8 mouse cellular contexts compared by ENCODE assay signal in genomic region chr9:67040963-67041839, GRCm38 (mm10). TPM values are rescaled to one million over a fixed set of nuclear protein-coding genes. Genes with fewer than 3 reads are reported as not detected.
DNase-seq lines count a peak whose midpoint lies in the region; ATAC-seq and TF ChIP-seq lines count a peak whose summit lies in the region.

No protein-coding gene starts in this region.

- TF ChIP-seq POLR2A in myocyte (IDR thresholded peaks at IDR 0.05; ENCODE audit: insufficient read length, low read depth), result no peak

- H3K79me2 ChIP-seq in myocyte (ENCODE audit: control insufficient read depth, insufficient read depth), result peaks cover 92% of the 10 kb centered on the region

- no peak for DNase-seq in kidney, postnatal 10 days
- no peak for DNase-seq in frontal cortex, postnatal 14 days (ENCODE audit: low spot score in 2 of 2)
- DNase-seq in urinary bladder, postnatal 10 days (ENCODE audit: low spot score), result no peak

- ATAC-seq in kidney, embryonic 15.5 days (replicated peaks; ENCODE audit: low FRiP score), result no peak
- no peak for ATAC-seq in forebrain, embryonic 12.5 days (ENCODE audit: low FRiP score)
- ATAC-seq in limb, embryonic 12.5 days (ENCODE audit: insufficient number of reproducible peaks, insufficient read depth, low FRiP score, low TSS enrichment, low read depth), result no peak
- no peak for ATAC-seq in granulocyte monocyte progenitor cell, adult 5-6 weeks (replicated peaks; ENCODE audit: poor library complexity, severe bottlenecking)

- H3K9me3 ChIP-seq in kidney, embryonic 15.5 days (replicated peaks), result no peaks in the 10 kb centered on the region
- no peaks in the 10 kb centered on the region for H3K9me3 ChIP-seq in forebrain, embryonic 12.5 days
- H3K9me3 ChIP-seq in limb, embryonic 12.5 days, result no peaks in the 10 kb centered on the region

- H3ac ChIP-seq in myocyte (ENCODE audit: control insufficient read depth, insufficient read length), result no peak overlapping the region

- H3K27me3 ChIP-seq in kidney, embryonic 15.5 days, result no peaks in the 10 kb centered on the region
- H3K27me3 ChIP-seq in forebrain, embryonic 12.5 days, result peaks cover 5% of the 10 kb centered on the region; the same call in 1 of the 2 replicates
- H3K27me3 ChIP-seq in limb, embryonic 12.5 days, result no peaks in the 10 kb centered on the region
- no peaks in the 10 kb centered on the region for H3K27me3 ChIP-seq in myocyte (ENCODE audit: control insufficient read depth, insufficient read depth, insufficient read length)

- H3K36me3 ChIP-seq in kidney, embryonic 15.5 days, result peaks cover 21% of the 10 kb centered on the region
- peaks cover under 1% of the 10 kb centered on the region for H3K36me3 ChIP-seq in forebrain, embryonic 12.5 days (replicated peaks)
- peaks cover 20% of the 10 kb centered on the region for H3K36me3 ChIP-seq in limb, embryonic 12.5 days
- peaks cover 43% of the 10 kb centered on the region for H3K36me3 ChIP-seq in myocyte (ENCODE audit: control insufficient read depth, insufficient read depth)

- H3K4me2 ChIP-seq in kidney, embryonic 15.5 days, result peak overlapping the region; percentile 72
- H3K4me2 ChIP-seq in forebrain, embryonic 12.5 days, result peak overlapping the region; percentile 71
- H3K4me2 ChIP-seq in limb, embryonic 12.5 days, result peak overlapping the region; percentile 84
- peak overlapping the region; percentile 85 for H3K4me2 ChIP-seq in myocyte (ENCODE audit: low read depth)

- H3K27ac ChIP-seq in kidney, embryonic 15.5 days, result peak overlapping the region; percentile 90
- no peak overlapping the region for H3K27ac ChIP-seq in forebrain, embryonic 12.5 days
- H3K27ac ChIP-seq in limb, embryonic 12.5 days, result peak overlapping the region; percentile 46

- H3K4me3 ChIP-seq in kidney, embryonic 15.5 days (replicated peaks), result peak overlapping the region; percentile 66
- no peak overlapping the region for H3K4me3 ChIP-seq in forebrain, embryonic 12.5 days (replicated peaks)
- H3K4me3 ChIP-seq in limb, embryonic 12.5 days (replicated peaks), result peak overlapping the region; percentile 81
- H3K4me3 ChIP-seq in myocyte, result peak overlapping the region; percentile 99

- 25% methylated on average over 4 of the region's 4 CpGs for WGBS in kidney, embryonic 15.5 days
- WGBS in forebrain, embryonic 12.5 days, result 58% methylated on average over 4 of the region's 4 CpGs
- WGBS in limb, embryonic 12.5 days, result 39% methylated on average over 4 of the region's 4 CpGs

- no peak overlapping the region for H3K9ac ChIP-seq in kidney, embryonic 15.5 days
- H3K9ac ChIP-seq in forebrain, embryonic 12.5 days, result 0 out of 2 replicates have a peak overlapping the region, but pooled peaks have one; percentile 7
- H3K9ac ChIP-seq in limb, embryonic 12.5 days (replicated peaks), result no peak overlapping the region

- H3K4me1 ChIP-seq in kidney, embryonic 15.5 days, result peaks cover 76% of the 10 kb centered on the region
- H3K4me1 ChIP-seq in forebrain, embryonic 12.5 days, result peaks cover 49% of the 10 kb centered on the region
- peaks cover 75% of the 10 kb centered on the region for H3K4me1 ChIP-seq in limb, embryonic 12.5 days (replicated peaks)

TF ChIP-seq in myocyte, 11 proteins besides CTCF, POLR2A, EP300 and RAD21:
- no peak for TF ChIP-seq TCF12 (IDR thresholded peaks at IDR 0.05; ENCODE audit: insufficient read depth, poor library complexity, severe bottlenecking)
- no peak for TF ChIP-seq MAX (IDR thresholded peaks at IDR 0.05; ENCODE audit: low read depth)
- TF ChIP-seq POLR2AphosphoS2 (IDR thresholded peaks at IDR 0.05; ENCODE audit: insufficient read length, low read depth), result peak; percentile 38
- TF ChIP-seq USF1 (IDR thresholded peaks at IDR 0.05; ENCODE audit: low read depth), result no peak
- TF ChIP-seq SRF (IDR thresholded peaks at IDR 0.05; ENCODE audit: control insufficient read depth, insufficient read length, low read depth), result peak; percentile 86

RNA-seq across cellular contexts. Expression of gene Tpm1, which starts 8.0 kb away (rescaled TPM):
- polyA plus RNA-seq in kidney, embryonic 15.5 days (2015; fragmentation: Nextera tagmentation; extraction: Ambion mirVana), result 533 and 589 TPM in 2 replicates
- polyA plus RNA-seq in forebrain, embryonic 12.5 days (2016; fragmentation: Nextera tagmentation; extraction: Ambion mirVana), result 218 and 280 TPM in 2 replicates
- 555 and 579 TPM in 2 replicates for polyA plus RNA-seq in limb, embryonic 12.5 days (2016; fragmentation: Nextera tagmentation; extraction: Ambion mirVana)
- 1,921 TPM for polyA plus RNA-seq in myocyte (2012; fragmentation: generic; extraction: Trizol)
- 25.8 and 42.1 TPM in 2 replicates for total RNA-seq in granulocyte monocyte progenitor cell, adult 5-6 weeks (2014; fragmentation: Nextera tagmentation)
- total RNA-seq in granulocyte monocyte progenitor cell, adult 5-6 weeks (2017), result 54.2 and 57.0 TPM in 2 replicates
